Mouse (Mus musculus): ENCODE results near the gene Pmepa1. TPM values are rescaled to one million over a fixed set of nuclear protein-coding genes. Genes with fewer than 3 reads are reported as not detected.

Gene Pmepa1
- polyA plus RNA-seq, 1 experiment from 2014 or later = 5.3 TPM

- Histone ChIP-seq H3K4me2 (replicated peaks) (no peak overlapping the region), H3K4me1 (replicated peaks; ENCODE audit: control insufficient read depth, insufficient read depth, low read length) (no peaks in the 10 kb centered on the region), H3K9ac (no peak overlapping the region; the same call in 1 of the 2 replicates), H3K27me3 (ENCODE audit: control insufficient read depth, insufficient read depth, low read length) (peaks cover 8% of the 10 kb centered on the region; the same call in 1 of the 2 replicates), H3K4me3 (replicated peaks; ENCODE audit: low read length) (no peak overlapping the region), H3K36me3 (replicated peaks; ENCODE audit: control insufficient read depth, insufficient read depth) (no peaks in the 10 kb centered on the region), H3K27ac (no peak overlapping the region), H3K9me3 (ENCODE audit: control insufficient read depth, low read length) (no peaks in the 10 kb centered on the region)
- DNase-seq (ENCODE audit: low spot score) = no peak
- 76% methylated on average over 28 of the region's 28 CpGs for WGBS
- ATAC-seq (ENCODE audit: low FRiP score) = no peak
Observed at GRCm38 (mm10) chr2:173300663-173301630, 24.6 kb upstream of the Pmepa1 start.

- no peak for ATAC-seq (ENCODE audit: low FRiP score)
- Histone ChIP-seq H3K9ac (no peak overlapping the region), H3K27ac (no peak overlapping the region), H3K27me3 (ENCODE audit: control insufficient read depth, insufficient read depth, low read length) (no peaks in the 10 kb centered on the region), H3K36me3 (replicated peaks; ENCODE audit: control insufficient read depth, insufficient read depth) (no peaks in the 10 kb centered on the region), H3K4me3 (replicated peaks; ENCODE audit: low read length) (no peak overlapping the region), H3K9me3 (ENCODE audit: control insufficient read depth, low read length) (no peaks in the 10 kb centered on the region), H3K4me2 (replicated peaks) (no peak overlapping the region), H3K4me1 (replicated peaks; ENCODE audit: control insufficient read depth, insufficient read depth, low read length) (no peaks in the 10 kb centered on the region)
- WGBS = 86% methylated on average over 9 of the region's 9 CpGs
- DNase-seq (ENCODE audit: low spot score) = no peak
Observed at GRCm38 (mm10) chr2:173296408-173296807, 20.1 kb upstream of the Pmepa1 start.

- Histone ChIP-seq H3K36me3 (replicated peaks; ENCODE audit: control insufficient read depth, insufficient read depth) (no peaks in the 10 kb centered on the region), H3K27ac (no peak overlapping the region), H3K4me3 (replicated peaks; ENCODE audit: low read length) (no peak overlapping the region), H3K4me1 (replicated peaks; ENCODE audit: control insufficient read depth, insufficient read depth, low read length) (no peaks in the 10 kb centered on the region), H3K9me3 (ENCODE audit: control insufficient read depth, low read length) (no peaks in the 10 kb centered on the region), H3K4me2 (replicated peaks) (no peak overlapping the region), H3K9ac (no peak overlapping the region), H3K27me3 (ENCODE audit: control insufficient read depth, insufficient read depth, low read length) (no peaks in the 10 kb centered on the region)
- WGBS = 55% methylated on average over 6 of the region's 6 CpGs
- no peak for DNase-seq (ENCODE audit: low spot score)
- ATAC-seq (ENCODE audit: low FRiP score) = no peak
Observed at GRCm38 (mm10) chr2:173293042-173293441, 16.7 kb upstream of the Pmepa1 start.

- no peak for DNase-seq (ENCODE audit: low spot score)
- 93% methylated on average over 2 of the region's 2 CpGs for WGBS
- H3K27ac ChIP-seq = no peak overlapping the region
Observed at GRCm38 (mm10) chr2:173292551-173292950, 16.2 kb upstream of the Pmepa1 start.

GRCm38 (mm10) chr2:173290981-173291380 lies 14.6 kb upstream of the Pmepa1 start:
- Histone ChIP-seq H3K9me3 (ENCODE audit: control insufficient read depth, low read length) (no peaks in the 10 kb centered on the region), H3K4me3 (replicated peaks; ENCODE audit: low read length) (no peak overlapping the region), H3K4me2 (replicated peaks) (no peak overlapping the region), H3K27ac (no peak overlapping the region), H3K36me3 (replicated peaks; ENCODE audit: control insufficient read depth, insufficient read depth) (no peaks in the 10 kb centered on the region), H3K4me1 (replicated peaks; ENCODE audit: control insufficient read depth, insufficient read depth, low read length) (no peaks in the 10 kb centered on the region), H3K9ac (no peak overlapping the region), H3K27me3 (ENCODE audit: control insufficient read depth, insufficient read depth, low read length) (no peaks in the 10 kb centered on the region)
- ATAC-seq (ENCODE audit: low FRiP score) (no peak), DNase-seq (ENCODE audit: low spot score) (no peak)
- WGBS = 93% methylated on average over 11 of the region's 11 CpGs

More at GRCm38 (mm10) chr2:173292551-173292950, 16.2 kb upstream of the Pmepa1 start:
- no peaks in the 10 kb centered on the region for H3K4me1 ChIP-seq (replicated peaks; ENCODE audit: control insufficient read depth, insufficient read depth, low read length)
- no peaks in the 10 kb centered on the region for H3K36me3 ChIP-seq (replicated peaks; ENCODE audit: control insufficient read depth, insufficient read depth)
- no peak for ATAC-seq (ENCODE audit: low FRiP score)
- H3K4me3 ChIP-seq (replicated peaks; ENCODE audit: low read length) = no peak overlapping the region
- no peaks in the 10 kb centered on the region for H3K9me3 ChIP-seq (ENCODE audit: control insufficient read depth, low read length)
- no peak overlapping the region for H3K4me2 ChIP-seq (replicated peaks)
- H3K9ac ChIP-seq = no peak overlapping the region
- no peaks in the 10 kb centered on the region for H3K27me3 ChIP-seq (ENCODE audit: control insufficient read depth, insufficient read depth, low read length)

- H3K4me2 ChIP-seq (replicated peaks) = no peak overlapping the region
- DNase-seq (ENCODE audit: low spot score) (no peak), ATAC-seq (ENCODE audit: low FRiP score) (no peak)
- no peaks in the 10 kb centered on the region for H3K36me3 ChIP-seq (replicated peaks; ENCODE audit: control insufficient read depth, insufficient read depth)
- no peak overlapping the region for H3K27ac ChIP-seq
- no peaks in the 10 kb centered on the region for H3K4me1 ChIP-seq (replicated peaks; ENCODE audit: control insufficient read depth, insufficient read depth, low read length)
- no peaks in the 10 kb centered on the region for H3K27me3 ChIP-seq (ENCODE audit: control insufficient read depth, insufficient read depth, low read length)
- no peaks in the 10 kb centered on the region for H3K9me3 ChIP-seq (ENCODE audit: control insufficient read depth, low read length)
- H3K9ac ChIP-seq = no peak overlapping the region
- no peak overlapping the region for H3K4me3 ChIP-seq (replicated peaks; ENCODE audit: low read length)
- 85% methylated on average over 3 of the region's 3 CpGs for WGBS
Observed at GRCm38 (mm10) chr2:173289928-173290327, 13.6 kb upstream of the Pmepa1 start.

GRCm38 (mm10) chr2:173285816-173286538 lies 9.6 kb upstream of the Pmepa1 start:
- Histone ChIP-seq H3K9me3 (ENCODE audit: control insufficient read depth, low read length) (no peaks in the 10 kb centered on the region), H3K9ac (no peak overlapping the region), H3K4me1 (replicated peaks; ENCODE audit: control insufficient read depth, insufficient read depth, low read length) (0 out of 2 replicates have a peak, but pooled peaks cover 4% of the 10 kb centered on the region), H3K4me2 (replicated peaks) (no peak overlapping the region), H3K36me3 (replicated peaks; ENCODE audit: control insufficient read depth, insufficient read depth) (no peaks in the 10 kb centered on the region), H3K27ac (no peak overlapping the region), H3K4me3 (replicated peaks; ENCODE audit: low read length) (no peak overlapping the region), H3K27me3 (ENCODE audit: control insufficient read depth, insufficient read depth, low read length) (no peaks in the 10 kb centered on the region)
- ATAC-seq (ENCODE audit: low FRiP score) = no peak
- DNase-seq (ENCODE audit: low spot score) = no peak
- 83% methylated on average over 12 of the region's 12 CpGs for WGBS

GRCm38 (mm10) chr2:173284771-173285170 lies 8.4 kb upstream of the Pmepa1 start:
- Histone ChIP-seq H3K9ac (no peak overlapping the region), H3K27me3 (ENCODE audit: control insufficient read depth, insufficient read depth, low read length) (no peaks in the 10 kb centered on the region), H3K36me3 (replicated peaks; ENCODE audit: control insufficient read depth, insufficient read depth) (no peaks in the 10 kb centered on the region), H3K4me3 (replicated peaks; ENCODE audit: low read length) (no peak overlapping the region), H3K27ac (no peak overlapping the region), H3K4me1 (replicated peaks; ENCODE audit: control insufficient read depth, insufficient read depth, low read length) (0 out of 2 replicates have a peak, but pooled peaks cover 4% of the 10 kb centered on the region), H3K4me2 (replicated peaks) (no peak overlapping the region), H3K9me3 (ENCODE audit: control insufficient read depth, low read length) (no peaks in the 10 kb centered on the region)
- no peak for ATAC-seq (ENCODE audit: low FRiP score)
- no peak for DNase-seq (ENCODE audit: low spot score)
- WGBS = 90% methylated on average over 6 of the region's 6 CpGs

GRCm38 (mm10) chr2:173282191-173282590 lies 5.9 kb upstream of the Pmepa1 start:
- Histone ChIP-seq H3K4me2 (replicated peaks) (no peak overlapping the region), H3K4me3 (replicated peaks; ENCODE audit: low read length) (no peak overlapping the region), H3K27me3 (ENCODE audit: control insufficient read depth, insufficient read depth, low read length) (no peaks in the 10 kb centered on the region), H3K27ac (no peak overlapping the region), H3K9ac (no peak overlapping the region), H3K9me3 (ENCODE audit: control insufficient read depth, low read length) (no peaks in the 10 kb centered on the region), H3K36me3 (replicated peaks; ENCODE audit: control insufficient read depth, insufficient read depth) (no peaks in the 10 kb centered on the region), H3K4me1 (replicated peaks; ENCODE audit: control insufficient read depth, insufficient read depth, low read length) (0 out of 2 replicates have a peak, but pooled peaks cover 5% of the 10 kb centered on the region)
- no peak for DNase-seq (ENCODE audit: low spot score)
- no peak for ATAC-seq (ENCODE audit: low FRiP score)
- 89% methylated on average over 8 of the region's 8 CpGs for WGBS

Data from hindbrain, embryonic 14.5 days (tissue).